Mouse (Mus musculus): ENCODE results near the gene 9530002B09Rik. TPM values are rescaled to one million over a fixed set of nuclear protein-coding genes. Genes with fewer than 3 reads are reported as not detected.

9530002B09Rik gene
- not detected for polyA plus RNA-seq (2017; shearing (Covaris generic))

GRCm38 (mm10) chr4:122688975-122689374 is at the start of gene 9530002B09Rik:
TSS of gene 9530002B09Rik (plus strand) at chr4:122689275.

Other genes starting within 250 kb of the 9530002B09Rik start
- 123 TPM for gene Ppt1, start 147.0 kb downstream of the 9530002B09Rik start, polyA plus RNA-seq (2017; shearing (Covaris generic))
- gene Cap1, start 196.8 kb downstream of the 9530002B09Rik start, polyA plus RNA-seq (2017; shearing (Covaris generic)) = 163 TPM